Mouse (Mus musculus) heart, postnatal 25 days (tissue): ENCODE measurements around the gene Rtbdn. TPM values are rescaled to one million over a fixed set of nuclear protein-coding genes. Genes with fewer than 3 reads are reported as not detected.
A peak's percentile ranks its signal among the peaks of the same experiment; 100 is the strongest.

Source experiments
- DNase-seq: peaks from one replicate; pipeline ENCODE4 v3.0.0; 2022; ENCODE audit warnings: low spot score
- intact Hi-C: fragments of 180-260 bp; cut with DNase I; formaldehyde crosslinking; loops from one replicate; pipeline ENCODE4 v1.15.1; 2025
- total RNA-seq, 2 experiments: library from RNA; stranded (reverse); gene quantifications; 2 replicates each; pipeline ENCODE4 v1.2.3; 2021

The Rtbdn gene
- total RNA-seq, 2 experiments from 2014 or later, result not detected

DNA sequence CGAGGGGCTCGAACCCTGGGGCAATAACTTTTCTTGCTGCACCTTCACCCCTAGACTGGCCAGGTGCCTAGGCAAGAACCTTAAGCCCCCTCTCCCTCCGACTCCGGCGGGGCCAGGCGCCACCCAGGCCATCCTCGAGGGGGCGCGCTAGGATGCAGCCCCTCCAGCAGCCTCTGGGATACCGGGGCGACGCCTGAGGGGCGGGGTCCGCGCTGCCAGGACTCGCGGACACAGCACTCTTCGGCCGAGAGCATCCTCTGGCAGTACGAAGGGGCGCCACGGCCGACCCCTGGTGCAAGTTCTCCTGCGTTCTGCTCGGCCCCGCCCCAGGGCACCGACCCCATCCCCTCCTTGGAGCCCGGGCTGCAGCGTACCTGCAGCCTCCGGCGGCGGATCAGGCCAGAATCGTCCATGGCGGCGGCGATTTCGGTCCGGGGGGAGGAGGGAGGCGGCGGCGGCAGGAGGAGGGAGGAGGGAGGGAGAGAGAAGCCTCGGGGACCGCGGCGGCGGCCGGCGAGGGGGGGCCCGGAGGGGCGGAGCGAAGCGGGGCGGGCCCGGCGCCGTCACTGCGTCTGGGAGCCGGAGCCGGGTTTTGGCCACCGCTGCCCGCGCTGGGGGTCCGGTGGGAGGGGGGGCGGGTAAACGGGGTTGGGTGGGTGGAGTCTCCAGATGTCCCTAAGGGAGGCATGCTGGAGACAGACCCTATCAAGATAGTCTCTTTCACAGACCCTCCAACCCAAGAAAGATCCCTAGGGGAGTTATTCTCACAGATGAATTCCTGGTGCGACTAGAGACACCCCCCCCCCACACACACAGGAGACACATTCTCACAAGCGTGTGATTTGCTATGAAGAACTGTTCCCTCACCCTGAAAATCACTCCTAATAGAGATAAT is 911 bp upstream of the Rtbdn start:
- no peak for DNase-seq
- intact Hi-C loops, result no loop called here

DNA sequence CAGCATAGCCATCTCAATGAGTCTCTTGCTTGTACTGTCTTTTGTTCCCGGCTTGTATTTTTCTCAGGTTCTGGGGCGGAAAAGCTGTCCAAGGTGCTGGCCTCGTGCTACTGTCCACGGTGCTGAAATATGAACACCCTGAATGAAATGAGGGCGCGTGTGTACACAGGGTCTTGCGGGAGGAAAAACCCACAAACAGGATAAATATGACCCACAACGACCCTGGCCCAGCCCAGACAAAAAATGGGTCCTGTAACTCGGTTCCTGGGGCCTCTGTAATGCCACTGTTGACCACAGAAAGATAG is 402 bp downstream of the Rtbdn start:
- intact Hi-C loops, result no loop called here
- DNase-seq, result no peak

DNA sequence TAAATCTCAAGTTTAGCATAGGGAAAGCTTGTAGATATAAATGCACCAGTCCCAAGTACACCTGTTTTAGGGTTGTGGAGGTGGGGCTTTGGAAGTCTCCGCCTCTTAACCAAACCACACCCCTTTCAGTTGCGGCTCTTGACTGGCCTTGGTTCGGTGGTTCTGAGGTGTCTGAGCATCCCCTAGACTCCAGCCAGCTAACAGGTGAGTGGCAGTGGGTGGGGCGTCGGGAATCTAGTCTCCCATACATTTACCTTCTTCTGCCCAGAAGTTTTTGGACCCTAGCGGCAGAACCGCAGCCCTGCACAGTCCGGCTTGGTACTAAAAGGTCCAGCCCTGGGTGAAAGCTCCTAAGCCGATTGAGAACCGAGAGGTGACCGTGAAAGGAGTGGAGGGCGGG is 3.0 kb downstream of the Rtbdn start:
- intact Hi-C loops, result no loop called here

GRCm38 (mm10) chr8:84952612-84953255 is 5.9 kb downstream of the Rtbdn start:
- no peak for DNase-seq
- intact Hi-C loops, result no loop called here

More for the DNA sequence above, 3.0 kb downstream of the Rtbdn start:
- no peak for DNase-seq

- intact Hi-C loops, result no loop called here
- no peak for DNase-seq
These were observed 10.0 kb downstream of the Rtbdn start for GRCm38 (mm10) chr8:84956768-84957167.

- no peak for DNase-seq
- intact Hi-C loops, result loop anchor here (5.0 kb wide), 1 partner anchor 37 kb away; no protein-coding TSS in a partner anchor
These were observed 13.0 kb downstream of the Rtbdn start for GRCm38 (mm10) chr8:84959811-84960210.

GRCm38 (mm10) chr8:84963952-84964351 is 17.2 kb downstream of the Rtbdn start:
- no peak for DNase-seq
- intact Hi-C loops, result loop anchor here (5.0 kb wide), 1 partner anchor 33 kb away; no protein-coding TSS in a partner anchor

DNA sequence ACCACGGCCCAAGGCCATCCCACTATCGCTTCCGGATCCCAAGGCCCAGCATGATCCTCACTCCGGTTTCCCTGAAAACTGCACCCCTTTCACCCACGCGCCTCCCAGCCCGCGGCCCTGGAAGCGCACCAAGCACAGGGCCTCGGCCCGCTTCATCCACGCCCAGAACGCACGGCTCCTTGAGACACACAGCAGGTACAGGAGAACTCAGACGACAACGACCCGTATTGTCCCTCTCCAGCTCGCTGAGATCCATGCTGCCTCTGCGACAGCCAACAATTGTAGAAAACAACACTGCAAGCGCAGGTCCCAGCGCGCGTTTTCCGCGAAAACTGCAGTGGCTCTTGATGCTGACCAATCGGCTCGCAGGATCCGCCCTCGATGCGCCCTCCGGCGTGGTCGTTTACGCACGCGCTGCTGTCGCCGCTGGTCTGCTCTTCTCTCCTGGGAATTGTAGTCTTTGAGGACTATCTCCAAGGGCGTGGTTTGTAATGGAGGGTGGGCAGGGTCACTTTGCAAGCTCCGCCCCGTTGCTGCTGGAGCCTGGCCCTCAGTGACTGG is 19.0 kb downstream of the Rtbdn start:
- DNase-seq, result peak; percentile 90
- intact Hi-C loops, result no loop called here

- DNase-seq, result no peak
- intact Hi-C loops, result no loop called here
These were observed 19.8 kb downstream of the Rtbdn start for GRCm38 (mm10) chr8:84966603-84967002.

DNA sequence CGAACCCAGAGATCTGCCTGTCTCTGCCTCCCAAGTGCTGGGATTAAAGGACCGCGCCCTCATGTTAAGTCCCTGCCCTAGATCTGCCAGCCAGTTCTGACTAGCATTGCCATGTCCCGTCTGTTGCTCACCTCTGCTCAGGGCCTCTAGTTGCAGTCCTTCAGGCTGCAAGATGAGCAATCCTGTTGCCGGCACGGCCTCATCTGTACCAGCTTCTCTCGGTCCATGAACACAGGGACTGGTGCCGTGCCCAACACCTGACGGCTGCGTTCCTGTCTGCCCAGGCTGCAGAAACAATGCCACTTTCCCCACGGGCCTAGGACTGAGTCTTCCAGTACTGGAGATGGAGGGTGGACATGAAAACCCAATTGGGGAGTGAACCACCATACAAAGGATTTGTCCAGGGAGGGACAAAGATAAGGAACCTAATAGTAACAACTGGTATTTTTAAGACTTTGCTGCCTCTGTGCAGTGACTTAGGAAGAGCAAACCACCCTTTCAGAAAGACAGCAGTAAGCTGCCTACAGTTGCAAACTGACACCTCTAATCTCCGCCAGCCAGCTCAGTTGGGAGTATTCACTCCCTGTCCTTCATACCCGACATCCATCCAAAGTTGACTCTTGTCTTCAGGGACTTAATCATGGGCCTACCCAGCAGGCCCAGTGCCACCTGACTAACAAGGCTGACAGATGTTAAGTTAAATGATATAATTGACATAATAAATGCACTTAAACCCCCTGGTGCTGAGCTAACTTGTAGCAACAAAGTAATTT is 20.9 kb downstream of the Rtbdn start:
- DNase-seq, result no peak
- intact Hi-C loops, result no loop called here

DNA sequence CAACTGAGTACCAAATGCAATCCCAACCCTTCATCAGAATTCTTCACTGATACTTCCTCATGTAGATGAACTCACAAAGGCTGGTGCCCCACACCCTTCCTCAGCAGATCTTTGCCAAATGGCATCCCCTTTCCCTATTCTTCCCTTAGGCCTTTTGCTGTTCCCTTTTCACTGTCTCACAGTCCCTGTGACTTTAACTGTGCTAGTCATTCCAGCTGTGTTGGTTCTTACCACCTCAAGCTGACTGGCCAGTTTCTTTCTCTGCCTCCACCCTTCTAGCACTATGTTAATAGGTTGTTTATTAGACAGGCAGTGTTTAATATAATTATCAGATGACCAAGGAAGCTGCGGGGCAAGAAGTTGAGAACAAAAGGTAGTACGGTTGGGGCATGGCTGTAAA is 21.9 kb downstream of the Rtbdn start:
- intact Hi-C loops, result no loop called here
- DNase-seq, result no peak

GRCm38 (mm10) chr8:84969241-84970134 is 22.7 kb downstream of the Rtbdn start, which contains the start of the genes Gm49661, Prdx2 and Rnaseh2a:
Gene Gm49661, minus strand, starts transcription at chr8:84969433.
Gene Prdx2, plus strand, starts transcription at chr8:84969587.
Gene Rnaseh2a, minus strand, starts transcription at chr8:84969767.
- intact Hi-C loops, result no loop called here
- peak; percentile 39 for DNase-seq

DNA sequence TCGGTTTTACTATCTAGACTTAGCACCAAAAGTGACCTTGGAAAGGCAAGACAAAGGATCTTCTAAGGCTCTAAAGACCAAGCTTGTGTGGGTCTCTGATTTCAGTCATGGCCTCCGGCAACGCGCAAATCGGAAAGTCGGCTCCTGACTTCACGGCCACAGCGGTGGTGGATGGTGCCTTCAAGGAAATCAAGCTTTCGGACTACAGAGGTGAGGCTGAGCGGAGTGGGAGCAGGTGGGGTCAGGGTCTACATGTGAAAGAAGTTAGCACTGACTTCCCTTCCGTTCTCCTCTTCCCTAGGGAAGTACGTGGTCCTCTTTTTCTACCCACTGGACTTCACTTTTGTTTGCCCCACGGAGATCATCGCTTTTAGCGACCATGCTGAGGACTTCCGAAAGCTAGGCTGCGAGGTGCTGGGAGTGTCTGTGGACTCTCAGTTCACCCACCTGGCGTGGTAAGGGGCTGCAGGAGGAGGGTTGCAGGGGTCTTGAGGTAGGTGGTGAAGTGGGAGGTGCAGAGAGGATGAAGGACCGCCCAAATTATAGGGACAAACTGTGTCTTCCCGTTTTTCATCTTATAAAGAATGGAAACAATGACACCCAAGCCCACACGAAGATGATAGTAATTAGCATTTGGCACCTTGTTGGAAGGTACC is 23.5 kb downstream of the Rtbdn start:
- no peak for DNase-seq

GRCm38 (mm10) chr8:84970913-84971312 is 24.1 kb downstream of the Rtbdn start:
- intact Hi-C loops, result no loop called here
- DNase-seq, result no peak

More for the DNA sequence above, 23.5 kb downstream of the Rtbdn start:
- intact Hi-C loops, result no loop called here

- intact Hi-C loops, result no loop called here
- DNase-seq, result no peak
These were observed 26.3 kb downstream of the Rtbdn start for GRCm38 (mm10) chr8:84973079-84973478.

DNA sequence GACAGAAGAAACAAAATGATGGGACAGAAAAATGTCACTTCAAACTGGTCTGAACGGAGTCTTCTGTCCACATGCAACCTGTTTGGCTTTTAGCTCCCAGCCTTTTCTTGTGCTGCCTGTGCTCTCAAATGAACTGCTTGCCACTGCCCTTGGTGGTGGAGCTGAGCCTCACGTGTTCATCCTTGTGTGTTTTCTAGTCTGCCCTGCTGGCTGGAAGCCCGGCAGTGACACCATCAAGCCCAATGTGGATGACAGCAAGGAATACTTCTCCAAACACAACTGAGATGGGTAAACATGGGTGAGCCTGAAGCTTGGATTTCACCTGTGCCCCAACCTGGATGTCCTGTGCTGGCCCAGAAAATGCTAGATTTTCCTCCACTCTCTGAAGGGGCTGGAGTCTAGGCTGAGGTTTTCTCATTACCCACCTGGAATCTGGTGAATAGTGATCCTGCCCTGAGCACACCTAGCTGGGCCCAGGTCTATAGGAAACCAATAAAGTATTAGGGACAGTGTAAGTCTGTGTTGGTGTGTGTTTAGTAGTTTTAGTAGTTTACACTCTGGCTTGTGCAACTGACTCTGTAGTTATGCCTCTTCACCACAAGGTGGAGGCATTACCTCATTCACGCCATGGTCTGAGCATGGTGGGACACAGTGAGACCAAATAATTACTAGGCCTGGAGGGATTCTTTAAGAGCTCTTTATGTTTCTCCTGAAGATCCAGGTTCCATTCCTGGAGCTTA is 27.2 kb downstream of the Rtbdn start:
- intact Hi-C loops, result no loop called here
- no peak for DNase-seq

GRCm38 (mm10) chr8:84974543-84975142 is 27.9 kb downstream of the Rtbdn start:
- intact Hi-C loops, result loop anchor here (1.0 to 5.0 kb wide), 3 partner anchors 16 to 458 kb away; partner anchors contain the start of genes 4921524J17Rik, Hook2 and Ier2
- no peak for DNase-seq
